Mouse (Mus musculus) ES-Bruce4 (cell line): ENCODE results near the gene Hspb7.

ENCODE experiments used
- CTCF ChIP-seq: IDR thresholded peaks from one replicate; pipeline ENCODE4 v1.8.1; 2011; ENCODE audit warnings: low read depth, low read length
- EP300 ChIP-seq: IDR thresholded peaks from 2 replicates; pipeline ENCODE4 v1.6.1; 2011; ENCODE audit warnings: low read depth, low read length; ENCODE audit not compliant: insufficient read depth

- no peak for TF ChIP-seq EP300
- no peak for TF ChIP-seq CTCF
Observed at GRCm38 (mm10) chr4:141446211-141446610, 25.6 kb downstream of the Hspb7 start.
